Mouse (Mus musculus): ENCODE measurements at regions not wholly inside any gene's neighbourhood (a gene's known extent, or its start where the extent isn't known, plus 50 kb on each side); places are given as distances from the start of the nearest gene placed in this dataset.

DNA sequence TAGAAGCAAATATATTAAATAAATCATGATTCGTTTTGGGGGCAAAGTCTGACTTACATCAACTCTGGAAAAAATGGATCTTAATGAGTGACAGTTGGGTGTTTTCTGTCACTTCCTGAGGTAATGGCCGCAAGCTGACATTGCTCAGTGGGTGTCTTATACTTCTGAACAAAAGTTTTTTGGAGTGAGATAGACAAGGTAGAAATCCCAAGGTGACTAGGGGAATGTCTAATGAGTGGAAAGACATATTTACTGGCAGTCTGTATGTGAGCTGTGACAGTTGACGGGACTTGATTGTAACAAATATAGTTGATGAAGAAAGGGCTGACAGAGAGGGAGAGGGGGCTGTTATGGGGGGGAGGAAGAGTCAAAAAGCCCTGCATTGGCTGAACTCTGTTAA lies 257.8 kb downstream of the Tcf7l2 start:
- TF ChIP-seq POLR2A (IDR thresholded peaks at IDR 0.05; ENCODE audit: control insufficient read depth, extremely low read depth, insufficient read depth, low read length, poor library complexity): no peak
- no peak for TF ChIP-seq CTCF (IDR thresholded peaks at IDR 0.05; ENCODE audit: borderline replicate concordance, control insufficient read depth, extremely low read depth, insufficient read depth, low read length, poor library complexity)
